Mouse (Mus musculus): ENCODE data around the gene C130026I21Rik. TPM values are rescaled to one million over a fixed set of nuclear protein-coding genes. Genes with fewer than 3 reads are reported as not detected.
"Not testable (repeated sequence)": the region's sequence is repeated elsewhere in the genome, so short reads cannot be mapped to it uniquely, and the experiment has no call there.

The C130026I21Rik gene
- total RNA-seq, 2 experiments from 2014 or later = 0.84 TPM; not detected in 1

DNA sequence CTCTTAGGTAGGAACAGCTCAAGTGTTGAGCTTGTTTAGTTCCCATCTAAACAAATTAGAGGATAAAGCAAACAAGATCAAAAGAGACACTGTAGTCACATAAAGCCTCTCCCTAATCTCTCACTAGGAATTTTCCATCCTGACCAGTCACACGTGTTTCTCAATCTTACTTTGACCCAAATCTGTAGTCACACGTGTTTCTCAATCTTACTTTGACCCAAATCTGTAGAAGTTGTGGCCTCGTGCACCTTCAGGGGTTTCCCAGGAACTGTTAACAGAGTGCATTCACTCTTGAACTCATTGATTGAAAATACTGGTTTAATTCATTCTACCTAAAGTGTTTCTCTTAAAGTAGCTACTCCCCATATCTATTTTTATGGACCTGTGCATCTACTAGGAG, 197.3 kb downstream of the C130026I21Rik start:
- intact Hi-C loops (cut with DNase I); DNase-seq (ENCODE audit: low spot score in 2 of 2): not testable (repeated sequence)

DNA sequence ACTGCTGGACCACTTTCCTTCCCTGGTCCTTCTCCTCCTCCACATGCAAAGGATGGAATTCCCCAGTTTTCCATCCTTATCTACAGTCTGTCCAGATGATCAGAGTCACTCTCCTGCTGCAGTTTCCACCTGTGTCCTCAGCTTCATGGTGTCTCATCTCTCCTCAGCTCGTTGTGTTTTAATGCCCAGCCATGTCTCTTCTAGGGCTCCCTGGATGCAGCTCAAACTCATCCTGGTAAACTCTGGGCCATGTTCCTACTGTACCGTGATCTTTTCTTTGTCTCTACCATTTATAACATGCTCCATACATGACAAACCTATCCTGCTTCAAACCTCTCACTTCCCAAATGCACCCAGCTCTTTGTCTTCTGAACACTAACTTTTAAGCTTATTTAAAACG, 198.7 kb downstream of the C130026I21Rik start:
- intact Hi-C loops (cut with DNase I); DNase-seq (ENCODE audit: low spot score in 2 of 2): not testable (repeated sequence)

DNA sequence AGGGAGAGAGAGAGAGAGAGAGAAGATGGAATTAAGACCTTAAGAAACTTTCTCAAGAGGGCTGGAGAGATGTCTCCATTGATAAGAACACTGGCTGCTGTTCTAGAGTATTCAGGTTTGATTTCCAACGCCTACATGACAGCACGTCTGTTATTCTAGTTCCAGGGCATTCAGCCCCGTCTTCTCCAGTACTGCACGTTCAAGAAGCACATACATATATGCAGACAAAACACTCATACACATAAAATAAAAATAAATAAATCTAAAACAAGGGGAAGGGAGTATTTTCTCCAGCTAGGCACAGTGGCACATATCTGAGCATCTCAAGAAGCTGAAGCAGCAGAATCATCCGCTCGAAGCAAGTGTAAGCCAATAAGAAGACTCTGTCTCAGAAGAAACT, 234.6 kb downstream of the C130026I21Rik start:
- intact Hi-C loops (cut with DNase I); DNase-seq (ENCODE audit: low spot score in 2 of 2): not testable (repeated sequence)

DNA sequence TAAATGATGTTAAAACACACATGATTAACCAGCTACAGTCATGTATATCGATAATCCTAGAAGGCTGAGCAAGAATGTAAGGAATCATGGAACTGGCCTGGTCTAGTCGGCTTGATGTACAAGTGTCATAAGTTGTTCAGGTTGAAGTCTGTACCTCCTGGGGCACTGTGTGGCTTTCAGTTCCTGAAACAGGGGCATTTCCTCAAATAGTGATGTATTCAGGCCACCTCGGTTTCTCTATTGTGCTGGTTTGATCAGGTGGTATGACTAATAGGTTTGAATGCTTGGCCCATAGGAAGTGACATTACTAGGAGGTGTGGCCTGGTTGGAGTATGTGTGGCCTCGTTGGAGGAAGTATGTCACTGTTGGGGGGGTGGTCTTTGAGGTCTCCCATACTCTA, 236.0 kb downstream of the C130026I21Rik start:
- DNase-seq (ENCODE audit: low spot score in 2 of 2); intact Hi-C loops (cut with DNase I): not testable (repeated sequence)

DNA sequence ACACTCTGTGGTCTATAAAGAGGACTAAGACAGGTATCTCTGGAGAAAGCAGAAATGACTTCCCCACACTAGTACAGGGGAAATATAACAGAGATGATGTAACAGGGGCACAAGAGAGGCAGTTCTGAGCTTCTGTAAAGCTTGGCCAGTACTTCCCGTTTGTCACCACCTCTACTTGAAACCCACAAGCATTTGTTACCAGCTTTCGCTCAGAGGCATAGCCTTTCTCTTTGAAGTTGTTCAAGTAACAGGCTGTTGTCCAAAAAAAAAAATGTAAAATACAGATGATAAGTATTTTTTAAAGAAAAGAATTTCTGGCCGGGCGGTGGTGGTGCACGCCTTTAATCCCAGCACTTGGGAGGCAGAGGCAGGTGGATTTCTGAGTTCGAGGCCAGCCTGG, 236.8 kb downstream of the C130026I21Rik start:
- intact Hi-C loops (cut with DNase I); DNase-seq (ENCODE audit: low spot score in 2 of 2): not testable (repeated sequence)

DNA sequence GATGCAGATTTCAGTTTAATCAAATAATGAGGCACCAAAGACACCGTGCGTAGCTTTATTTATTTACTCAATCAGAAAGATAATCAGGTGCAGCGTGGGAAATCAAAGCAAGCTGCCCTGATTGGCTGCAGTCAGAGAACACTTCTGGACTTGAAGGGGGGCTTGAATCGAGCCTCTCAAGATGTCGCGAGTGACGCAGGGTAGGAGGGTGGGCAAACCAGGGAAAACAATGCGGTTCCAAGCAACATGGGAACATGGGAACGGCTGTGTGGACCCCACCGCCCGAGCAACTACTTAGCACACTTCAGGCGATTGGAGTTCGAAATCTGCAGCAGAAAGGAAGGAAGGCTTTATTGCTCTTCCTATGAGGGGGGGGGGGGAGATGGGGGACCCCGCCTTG, 240.2 kb downstream of the C130026I21Rik start:
- DNase-seq (ENCODE audit: low spot score in 2 of 2); intact Hi-C loops (cut with DNase I): not testable (repeated sequence)

DNA sequence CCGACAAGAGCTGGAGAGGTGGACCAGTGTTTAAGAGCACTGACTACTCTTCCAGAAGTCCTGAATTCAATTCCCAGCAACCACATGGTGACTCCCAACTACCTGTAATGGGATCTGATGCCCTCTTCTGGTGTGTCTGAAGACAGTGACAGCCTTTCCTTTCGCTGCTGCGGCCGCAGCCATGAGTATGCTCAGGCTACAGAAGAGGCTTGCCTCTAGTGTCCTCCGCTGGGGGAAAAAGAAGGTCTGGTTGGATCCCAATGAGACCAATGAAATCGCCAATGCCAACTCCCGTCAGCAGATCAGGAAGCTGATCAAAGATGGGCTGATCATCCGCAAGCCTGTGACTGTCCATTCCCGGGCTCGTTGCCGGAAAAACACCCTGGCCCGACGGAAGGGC, 258.4 kb downstream of the C130026I21Rik start:
- intact Hi-C loops (cut with DNase I); DNase-seq (ENCODE audit: low spot score in 2 of 2): not testable (repeated sequence)

DNA sequence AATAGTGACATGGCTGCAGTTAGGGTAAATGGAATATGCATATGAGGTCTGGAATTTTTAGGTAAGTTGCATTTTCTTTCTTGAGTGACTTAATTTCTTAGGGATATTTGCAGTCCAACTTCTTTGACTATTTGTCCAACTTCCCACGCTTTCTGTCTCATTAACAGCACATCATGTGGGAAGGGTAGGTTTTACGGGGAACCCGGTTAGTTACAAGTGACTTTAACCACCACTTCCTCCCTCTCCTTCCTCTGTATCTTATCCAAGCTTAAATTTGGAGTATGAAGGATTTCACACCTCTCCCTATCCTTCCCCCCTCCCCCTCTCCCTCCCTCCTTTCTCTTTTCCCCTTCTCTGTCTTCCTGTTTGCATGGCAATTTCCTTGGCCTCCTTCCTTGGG, 259.4 kb downstream of the C130026I21Rik start:
- intact Hi-C loops (cut with DNase I); DNase-seq (ENCODE audit: low spot score in 2 of 2): not testable (repeated sequence)

DNA sequence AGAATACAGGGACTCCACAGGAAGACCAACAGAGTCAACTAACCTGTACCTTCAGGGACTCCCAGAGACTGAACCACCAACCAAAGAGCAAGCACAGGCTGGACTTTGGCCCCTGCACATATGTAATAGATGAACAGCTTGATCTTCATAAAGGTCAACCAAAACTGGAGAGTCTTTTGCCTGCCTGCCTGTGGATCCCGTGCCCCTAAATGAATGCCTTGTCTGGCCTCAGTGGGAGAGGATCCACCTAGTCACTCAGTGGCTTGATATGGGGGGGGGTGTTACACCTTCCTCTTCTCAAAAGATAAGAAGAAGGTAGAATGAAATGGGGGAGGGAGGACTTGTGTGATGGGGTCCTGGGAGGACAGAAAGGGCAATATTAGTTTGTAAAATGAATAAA, 262.6 kb downstream of the C130026I21Rik start:
- intact Hi-C loops (cut with DNase I); DNase-seq (ENCODE audit: low spot score in 2 of 2): not testable (repeated sequence)

DNA sequence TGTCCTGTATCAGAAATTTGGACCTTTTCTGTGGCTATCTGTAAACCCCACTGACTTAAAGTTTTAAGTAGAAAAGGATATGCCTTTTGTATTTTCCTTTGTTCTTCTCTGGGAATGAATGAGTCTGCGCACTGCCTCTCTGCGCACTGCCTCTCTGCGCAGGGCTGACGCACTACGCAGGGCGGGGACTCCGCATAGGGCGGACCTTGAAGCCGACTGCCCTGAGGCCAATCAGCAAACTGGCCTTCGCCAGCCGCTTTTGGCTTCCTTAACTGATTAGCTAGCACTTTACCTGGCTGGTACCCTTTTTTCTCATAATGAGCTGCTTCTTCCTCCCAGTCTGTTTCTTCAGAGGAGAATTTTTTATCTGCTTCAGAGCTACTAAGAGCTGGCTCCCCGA, 271.1 kb downstream of the C130026I21Rik start:
- intact Hi-C loops (cut with DNase I); DNase-seq (ENCODE audit: low spot score in 2 of 2): not testable (repeated sequence)

DNA sequence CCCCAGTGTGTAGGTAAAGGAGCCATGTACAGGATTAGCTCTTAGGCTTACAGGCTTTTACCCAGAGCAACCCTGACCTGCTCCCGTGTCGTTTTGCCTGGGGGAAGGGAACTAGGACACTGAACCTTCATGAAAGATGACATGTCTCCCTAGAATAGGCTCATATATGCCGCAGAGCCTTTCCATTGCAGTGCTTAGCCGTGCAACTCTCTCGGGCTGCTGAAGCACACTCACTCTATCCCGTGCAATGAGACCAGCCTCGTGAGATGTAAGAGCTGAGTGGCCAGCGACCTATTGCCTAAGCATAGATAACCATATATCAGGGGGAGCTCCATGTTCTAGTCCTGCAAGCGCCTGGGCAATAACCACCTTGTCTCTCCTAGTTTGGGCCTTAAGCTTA, 274.1 kb downstream of the C130026I21Rik start:
- intact Hi-C loops (cut with DNase I); DNase-seq (ENCODE audit: low spot score in 2 of 2): not testable (repeated sequence)

DNA sequence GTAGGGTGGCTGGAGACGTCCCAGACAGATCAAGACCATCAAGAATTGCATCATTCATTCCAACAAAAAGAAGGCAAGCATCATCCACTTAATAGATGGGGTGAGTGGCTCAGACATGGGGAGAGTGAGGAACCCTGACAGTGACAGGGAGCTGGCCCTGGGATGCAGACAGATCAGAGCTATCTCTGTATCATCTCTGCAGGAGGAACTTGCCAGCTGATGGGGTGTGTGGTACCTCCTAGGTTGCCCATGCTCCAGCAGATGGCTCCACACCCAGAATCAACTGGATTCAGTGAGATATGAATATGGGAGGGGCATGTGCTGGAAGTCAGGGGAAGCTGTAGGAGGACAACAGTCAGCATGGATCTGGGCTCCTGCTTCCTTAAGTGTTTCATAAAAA, 275.9 kb downstream of the C130026I21Rik start:
- intact Hi-C loops (cut with DNase I); DNase-seq (ENCODE audit: low spot score in 2 of 2): not testable (repeated sequence)

DNA sequence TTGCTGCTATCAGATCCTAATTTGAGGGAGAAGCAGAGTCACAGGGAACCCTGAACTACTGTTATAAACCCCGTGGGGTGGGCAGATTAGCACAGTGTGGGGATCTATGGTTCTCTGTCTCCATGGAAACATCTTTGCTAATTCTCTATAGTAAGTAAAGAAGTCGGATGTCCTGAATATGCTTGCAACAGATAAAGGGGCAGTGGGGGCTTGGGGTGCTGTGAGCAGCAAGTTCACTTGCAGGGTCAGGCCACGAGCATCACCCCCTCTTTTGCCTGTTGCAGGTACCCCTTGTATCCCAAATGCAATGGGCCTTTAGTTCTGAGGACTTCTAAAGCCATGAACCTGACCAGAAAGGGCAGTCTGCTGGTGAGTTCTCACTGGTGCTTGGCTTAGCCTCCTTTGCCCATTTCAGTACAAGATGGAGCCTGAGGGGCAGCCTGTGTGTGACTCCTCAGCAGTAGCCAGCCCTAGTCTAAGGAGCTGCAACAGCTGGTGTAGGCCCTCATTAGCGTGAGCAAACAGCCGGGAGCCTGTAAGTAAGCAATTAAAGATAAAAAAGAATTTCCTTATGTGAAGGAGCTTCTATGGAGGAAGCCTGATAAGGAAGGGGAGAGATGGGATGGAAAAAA, 276.6 kb downstream of the C130026I21Rik start:
- intact Hi-C loops (cut with DNase I); DNase-seq (ENCODE audit: low spot score in 2 of 2): not testable (repeated sequence)

DNA sequence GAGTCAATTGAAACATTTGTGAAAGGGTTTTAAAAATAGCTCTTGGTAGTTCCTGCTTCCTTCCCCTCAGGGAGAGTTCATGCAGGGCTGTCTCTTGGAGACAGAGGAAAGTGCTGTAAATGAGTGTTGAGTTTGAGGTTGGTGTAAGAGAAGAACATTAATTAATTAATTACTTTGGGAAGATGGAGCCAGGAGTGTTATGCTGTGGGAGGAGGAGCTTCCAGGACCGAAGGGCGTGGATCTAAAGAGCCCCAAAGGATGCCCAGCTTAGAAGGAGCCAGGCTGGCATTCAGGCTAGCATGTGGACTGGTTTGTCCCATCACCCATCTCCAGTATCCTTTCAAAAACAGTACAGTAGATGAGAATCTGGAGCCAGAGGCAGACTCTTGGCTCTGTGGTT, 277.1 kb downstream of the C130026I21Rik start:
- intact Hi-C loops (cut with DNase I); DNase-seq (ENCODE audit: low spot score in 2 of 2): not testable (repeated sequence)

DNA sequence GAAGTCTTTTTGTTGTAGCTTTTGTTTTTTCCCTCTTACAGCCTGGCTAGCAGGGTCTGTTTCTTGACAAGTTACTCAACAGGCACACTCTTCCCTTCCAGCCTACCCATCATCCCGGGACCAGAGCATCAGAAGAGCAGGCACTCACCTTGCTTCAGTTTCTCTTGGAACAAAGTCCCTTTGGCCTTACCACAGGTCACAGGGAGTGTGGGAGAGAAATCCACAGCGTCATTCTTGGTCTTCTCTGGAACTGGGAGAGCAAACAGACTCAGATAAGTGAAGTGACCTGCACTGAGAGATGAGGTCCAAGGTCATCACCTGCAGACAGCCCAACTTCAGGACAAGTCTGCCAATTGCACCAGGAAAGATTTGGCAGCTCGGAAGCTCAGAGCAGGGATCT, 277.5 kb downstream of the C130026I21Rik start:
- DNase-seq (ENCODE audit: low spot score in 2 of 2); intact Hi-C loops (cut with DNase I): not testable (repeated sequence)

DNA sequence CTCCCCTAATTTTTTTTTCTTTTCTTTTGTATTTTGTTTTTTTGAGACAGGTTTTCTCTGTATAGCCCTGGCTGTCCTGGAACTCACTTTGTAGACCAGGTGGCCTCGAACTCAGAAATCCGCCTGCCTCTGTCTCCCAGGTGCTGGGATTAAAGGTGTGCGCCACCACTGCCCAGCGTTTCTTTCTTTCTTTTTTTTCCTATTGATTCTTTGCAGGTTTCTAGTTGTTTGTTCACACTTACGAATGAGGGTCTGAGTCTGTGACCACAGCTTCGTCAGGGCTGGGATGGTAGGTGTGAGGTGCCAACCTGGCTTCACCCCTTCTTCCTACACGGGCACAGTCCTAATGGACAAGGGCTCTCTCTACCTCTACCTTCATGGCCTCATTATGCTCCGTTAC, 281.3 kb downstream of the C130026I21Rik start:
- intact Hi-C loops (cut with DNase I); DNase-seq (ENCODE audit: low spot score in 2 of 2): not testable (repeated sequence)

DNA sequence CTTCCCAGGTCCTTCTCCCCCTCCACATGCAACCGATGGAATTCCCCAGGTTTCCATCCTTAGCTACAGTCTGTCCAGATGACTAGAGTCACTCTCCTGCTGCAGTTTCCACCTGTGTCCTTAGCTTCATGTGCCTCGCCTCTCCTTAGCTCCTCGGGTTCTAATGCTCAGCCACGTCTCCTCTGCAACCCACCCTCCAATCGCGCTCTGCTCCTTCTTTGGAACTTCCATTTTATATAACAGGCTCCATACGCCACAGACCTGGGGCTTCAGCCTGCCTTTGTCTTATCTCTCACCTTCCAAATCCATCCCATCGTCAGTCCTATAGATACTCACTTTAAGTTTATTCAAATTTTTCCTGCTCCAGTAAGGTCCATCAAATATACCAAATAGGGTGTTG, 282.6 kb downstream of the C130026I21Rik start:
- intact Hi-C loops (cut with DNase I); DNase-seq (ENCODE audit: low spot score in 2 of 2): not testable (repeated sequence)

DNA sequence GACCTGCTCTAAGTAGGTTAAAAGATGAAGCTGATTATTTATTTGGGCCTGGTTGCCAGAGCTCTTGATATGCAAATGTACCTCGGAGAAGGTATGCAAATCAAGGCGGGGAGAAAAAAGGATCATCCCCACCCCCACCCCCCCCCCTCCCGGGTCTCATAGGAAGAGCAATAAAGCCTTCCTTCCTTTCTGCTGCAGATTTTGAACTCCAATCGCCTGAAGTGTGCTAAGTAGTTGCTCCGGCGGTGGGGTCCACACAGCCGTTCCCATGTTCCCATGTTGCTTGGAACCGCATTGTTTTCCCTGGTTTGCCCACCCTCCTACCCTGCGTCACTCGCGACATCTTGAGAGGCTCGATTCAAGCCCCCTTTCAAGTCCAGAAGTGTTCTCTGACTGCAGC, 308.6 kb downstream of the C130026I21Rik start:
- intact Hi-C loops (cut with DNase I); DNase-seq (ENCODE audit: low spot score in 2 of 2): not testable (repeated sequence)

DNA sequence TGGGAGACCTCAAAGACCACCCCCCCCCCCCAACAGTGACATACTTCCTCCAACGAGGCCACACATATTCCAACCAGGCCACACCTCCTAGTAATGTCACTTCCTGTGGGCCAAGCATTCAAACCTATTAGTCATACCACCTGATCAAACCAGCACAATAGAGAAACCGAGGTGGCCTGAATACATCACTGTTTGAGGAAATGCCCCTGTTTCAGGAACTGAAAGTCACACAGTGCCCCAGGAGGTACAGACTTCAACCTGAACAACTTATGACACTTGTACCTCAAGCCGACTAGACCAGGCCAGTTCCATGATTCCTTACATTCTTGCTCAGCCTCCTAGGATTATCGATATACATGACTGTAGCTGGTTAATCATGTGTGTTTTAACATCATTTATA, 312.7 kb downstream of the C130026I21Rik start:
- intact Hi-C loops (cut with DNase I); DNase-seq (ENCODE audit: low spot score in 2 of 2): not testable (repeated sequence)

DNA sequence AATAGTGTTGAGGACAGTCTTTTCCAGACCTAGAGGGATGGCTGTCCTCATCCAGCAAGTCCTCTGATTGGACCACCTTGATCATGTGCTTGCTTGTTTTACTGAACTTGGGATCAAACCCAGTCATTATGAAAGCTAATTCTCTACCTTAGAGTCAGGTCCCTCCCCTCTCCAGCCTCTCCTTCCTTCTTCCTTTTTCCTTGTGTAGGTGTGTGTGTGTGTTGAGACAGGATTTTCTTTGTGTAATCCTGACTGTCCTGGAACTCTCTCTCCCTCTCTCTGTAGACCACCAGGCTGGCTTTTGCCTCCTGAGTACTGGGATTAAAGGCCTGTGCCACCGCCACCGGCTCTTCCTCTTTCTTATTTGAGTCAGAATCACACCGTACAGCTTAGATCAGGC, 313.6 kb downstream of the C130026I21Rik start:
- DNase-seq (ENCODE audit: low spot score in 2 of 2); intact Hi-C loops (cut with DNase I): not testable (repeated sequence)

DNA sequence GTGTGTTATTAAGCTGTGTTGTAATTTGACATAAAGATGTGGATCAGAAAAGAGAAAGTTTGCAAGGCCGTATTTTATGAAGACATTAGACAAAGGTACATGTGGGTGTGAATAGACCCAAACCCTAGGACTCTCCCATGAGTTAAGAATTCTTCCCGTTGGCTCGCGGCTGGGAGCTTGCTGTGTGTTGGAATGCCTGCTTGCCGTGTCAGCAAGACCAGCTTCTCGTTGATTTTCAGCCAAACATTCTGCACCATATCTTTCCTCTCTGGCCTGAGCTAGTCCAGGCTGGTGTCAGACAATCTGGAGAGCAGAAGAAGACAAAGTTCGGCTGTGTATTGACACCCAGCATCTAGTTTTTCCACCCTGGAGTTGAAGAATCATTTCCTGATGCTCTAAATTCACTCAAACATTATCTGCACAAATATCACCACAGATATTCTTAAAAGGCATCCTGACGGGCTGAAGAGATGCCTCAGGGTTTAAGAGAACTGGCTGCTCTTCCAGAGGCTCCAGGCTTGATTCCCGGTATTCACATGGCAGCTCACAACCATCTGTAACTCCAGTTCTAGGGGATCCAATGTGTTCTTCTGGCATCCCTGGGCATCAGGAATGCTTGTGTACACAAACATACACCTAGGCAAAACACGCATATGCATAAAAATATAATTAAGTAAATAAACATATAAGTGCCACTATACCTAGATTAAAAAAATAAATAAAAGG, 317.7 kb downstream of the C130026I21Rik start:
- intact Hi-C loops (cut with DNase I) = no loop called here
- no peak for DNase-seq (ENCODE audit: low spot score in 2 of 2)

All from left cerebral cortex, postnatal 36 days (tissue).